Mouse (Mus musculus): ENCODE measurements around the gene Olfr292. TPM values are rescaled to one million over a fixed set of nuclear protein-coding genes. Genes with fewer than 3 reads are reported as not detected.

Gene Olfr292
- not detected for total RNA-seq (2021)

DNA sequence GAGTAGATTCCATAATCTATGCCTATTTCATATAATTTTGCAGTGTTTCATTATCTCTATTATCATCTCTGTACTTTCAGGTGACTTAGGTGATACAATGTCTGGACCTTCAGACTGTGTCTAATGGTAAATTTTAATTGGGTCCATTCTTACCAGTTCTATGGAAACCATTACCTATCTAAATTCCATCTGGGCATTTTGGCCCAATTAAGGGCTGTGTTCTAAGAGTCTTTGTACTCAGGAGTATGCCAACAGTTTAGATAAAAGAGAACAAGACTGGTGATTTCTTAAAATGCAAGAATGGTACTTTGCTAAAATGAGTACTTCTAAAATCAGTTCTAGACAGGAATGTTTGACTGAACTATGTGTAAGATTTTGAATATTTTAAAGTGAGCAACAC, at the start of gene Olfr292:
Olfr292 (plus strand) TSS at position 301 of the 400 bp plus-strand sequence.
- no peak for DNase-seq

DNA sequence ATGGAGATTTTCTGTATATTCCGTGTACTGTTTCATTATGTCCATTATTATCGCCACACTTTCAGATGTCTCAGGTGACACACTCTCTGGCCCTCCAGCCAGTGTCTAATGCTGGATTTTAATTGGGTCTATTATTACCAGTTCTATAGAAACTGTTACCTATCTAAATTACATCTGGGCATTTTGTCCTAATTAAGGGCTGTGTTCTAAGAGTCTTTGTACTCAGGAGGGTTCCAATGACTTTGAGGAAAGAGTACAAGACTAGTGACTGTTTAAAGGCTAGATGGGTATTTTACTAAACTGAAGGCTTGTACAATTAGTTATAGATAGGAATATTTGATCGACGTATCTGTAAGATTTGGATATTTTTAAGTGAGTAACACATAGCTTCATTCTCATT, 39.4 kb upstream of the Olfr292 start, which contains the start of gene Olfr293:
Olfr293 (plus strand) TSS at position 301 of the 400 bp plus-strand sequence.
- no peak for DNase-seq

DNA sequence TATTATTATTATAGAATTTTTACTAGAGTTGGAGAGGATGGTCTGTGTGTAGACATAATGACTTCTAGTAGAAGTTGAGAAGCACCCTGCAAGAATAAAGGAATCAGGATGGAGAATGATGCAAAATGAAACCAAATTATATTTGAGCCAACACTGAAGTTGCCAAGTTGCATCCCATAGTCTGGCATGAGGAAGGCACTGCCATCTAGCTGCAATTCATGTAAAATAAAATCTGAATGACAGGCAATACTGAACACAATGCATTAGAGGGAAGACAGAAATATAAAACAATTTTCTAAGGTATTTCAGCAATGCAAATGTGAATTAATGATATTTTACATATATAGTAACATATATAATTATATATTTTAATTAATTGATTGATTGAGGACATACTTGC, 36.9 kb downstream of the Olfr292 start:
- DNase-seq, result no peak

Other genes with a start within 250 kb of the Olfr292 start
- gene Olfr299, start 228.4 kb upstream of the Olfr292 start, total RNA-seq (2021), result not detected
- not detected for gene Olfr298, start 195.8 kb upstream of the Olfr292 start, total RNA-seq (2021)
- not detected for gene Olfr297, start 168.4 kb upstream of the Olfr292 start, total RNA-seq (2021)
- not detected for gene Olfr295, start 104.5 kb upstream of the Olfr292 start, total RNA-seq (2021)
- not detected for gene Olfr294, start 71.7 kb upstream of the Olfr292 start, total RNA-seq (2021)
- gene Olfr293, start 39.3 kb upstream of the Olfr292 start, total RNA-seq (2021), result not detected
- gene Folh1, start 87.6 kb downstream of the Olfr292 start, total RNA-seq (2021), result not detected
- not detected for gene Vmn2r77, start 106.7 kb downstream of the Olfr292 start, total RNA-seq (2021)
- gene Vmn2r78, start 226.8 kb downstream of the Olfr292 start, total RNA-seq (2021), result not detected